Mouse (Mus musculus) layer of hippocampus, adult 18-20 months (tissue): ENCODE measurements around the gene Adam20. TPM values are rescaled to one million over a fixed set of nuclear protein-coding genes. Genes with fewer than 3 reads are reported as not detected.
"Not testable (repeated sequence)": the region's sequence is repeated elsewhere in the genome, so short reads cannot be mapped to it uniquely, and the experiment has no call there.

Experiments
- DNase-seq, 2 experiments: peaks; one replicate each; pipeline ENCODE4 v3.0.0; 2022; ENCODE audit warnings: low spot score in 2 of 2
- long read RNA-seq: library from polyadenylated mRNA; stranded (forward); transcript quantifications from one replicate; pipeline ENCODE4 v2.0.0, GENCODE M21; 2021
- total RNA-seq, 2 experiments: library from RNA; stranded (reverse); gene quantifications; 2 replicates each; pipeline ENCODE4 v1.2.3; 2021

The Adam20 gene
- total RNA-seq, result not detected
- long read RNA-seq, result 0 reads

- not testable (repeated sequence) for DNase-seq
These were observed at the start of gene Adam20 for GRCm38 (mm10) chr8:40792973-40793372. TSS of gene Adam20 (plus strand) at chr8:40793273.

DNA sequence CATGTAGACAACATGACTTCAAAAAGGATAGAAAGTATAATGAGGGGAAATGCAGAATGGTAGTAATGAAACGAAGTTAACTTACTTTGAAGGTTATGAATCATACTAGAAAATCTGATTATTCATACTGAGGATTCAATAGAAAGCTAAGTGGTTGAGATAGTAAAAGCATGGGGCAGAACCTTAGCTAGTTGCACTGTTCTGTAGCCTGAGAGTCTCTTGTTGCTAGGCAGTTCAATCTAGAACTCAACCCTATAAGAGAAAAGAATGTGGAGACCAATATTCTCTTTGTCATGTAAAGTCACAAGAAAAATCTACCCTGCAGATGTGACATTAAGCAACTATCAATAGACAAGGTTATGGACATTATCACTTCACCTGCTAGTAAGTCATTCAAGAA, 41.2 kb upstream of the Adam20 start, which contains the start of gene Adam25:
Gene Adam25 (plus strand): TSS at position 301 of the 400 bp plus-strand sequence.
- DNase-seq, result not testable (repeated sequence)

GRCm38 (mm10) chr8:40783320-40783719, 9.8 kb upstream of the Adam20 start:
- no peak for DNase-seq

GRCm38 (mm10) chr8:40803379-40804079, 10.5 kb downstream of the Adam20 start:
- DNase-seq, result no peak

Other genes with a start within 250 kb of the Adam20 start
- gene Adam24, start 118.2 kb upstream of the Adam20 start, total RNA-seq, result not detected
- not detected for gene Adam25, start 41.1 kb upstream of the Adam20 start, total RNA-seq
- not detected for gene Adam39, start 29.7 kb downstream of the Adam20 start, total RNA-seq